ENCODE assay signal across 25 mouse cellular contexts in the genomic region with DNA sequence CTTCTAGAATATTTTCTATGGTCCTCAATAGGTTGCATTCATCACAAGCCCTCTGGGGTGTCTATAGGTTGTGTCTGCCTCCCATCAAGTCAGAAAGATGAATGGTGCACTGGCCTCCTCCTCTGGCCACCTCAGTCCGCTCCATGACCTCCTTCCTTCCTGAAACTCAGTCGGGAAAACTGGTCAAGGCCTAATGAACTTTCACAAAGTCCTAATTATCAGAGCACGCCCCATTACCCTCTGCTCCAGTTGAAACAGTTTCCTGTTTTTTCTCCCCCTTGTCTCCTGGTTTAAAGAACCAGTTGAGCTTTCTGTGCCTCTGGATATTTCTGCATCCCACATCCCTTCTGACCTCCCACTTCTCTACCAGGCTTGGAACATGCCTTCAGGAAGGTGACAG.
"Had no signal": no experiment of that assay in that cellular context is flagged by ENCODE, and none has a peak within 500 bp of the region (broad histone marks: within the 10 kb centered on the region; RNA-seq: fewer than 3 reads in every experiment).

No protein-coding gene starts in this region.

- H3K4me1 ChIP-seq: heart, embryonic 10.5 days; heart, embryonic 12.5 days; hindbrain, embryonic 10.5 days; hindbrain, embryonic 12.5 days; intestine, embryonic 15.5 days; limb, embryonic 10.5 days; limb, embryonic 12.5 days; liver, embryonic 13.5 days had no signal

- DNase-seq: gastrocnemius, adult 2 months; gastrocnemius, postnatal 10 days; gastrocnemius, postnatal 25 days; heart, adult 18-20 months; heart, postnatal 10 days; heart, postnatal 4 days; kidney, postnatal 10 days; kidney, postnatal 4 days; liver; liver, embryonic 13.5 days had no signal

- H3K9ac ChIP-seq: heart, embryonic 12.5 days; hindbrain, embryonic 12.5 days; hindbrain, embryonic 14.5 days; intestine, embryonic 15.5 days; limb, embryonic 12.5 days; liver, embryonic 13.5 days had no signal

- H3K4me2 ChIP-seq: heart, embryonic 12.5 days; hindbrain, embryonic 12.5 days; hindbrain, embryonic 14.5 days; intestine, embryonic 15.5 days; limb, embryonic 12.5 days; liver, embryonic 11.5 days; liver, embryonic 13.5 days had no signal

- H3K4me3 ChIP-seq: gastrocnemius, adult 2 months; heart, embryonic 10.5 days; heart, embryonic 12.5 days; hindbrain, embryonic 10.5 days; hindbrain, embryonic 12.5 days; intestine, embryonic 15.5 days; layer of hippocampus, adult 2 months; left cerebral cortex, adult 2 months; limb, embryonic 10.5 days; limb, embryonic 12.5 days; liver, embryonic 13.5 days had no signal

- H3K27me3 ChIP-seq: heart, embryonic 12.5 days; hindbrain, embryonic 12.5 days; intestine, embryonic 15.5 days; limb, embryonic 12.5 days; liver, embryonic 13.5 days had no signal

- H3K27ac ChIP-seq: gastrocnemius, adult 2 months; heart, embryonic 10.5 days; hindbrain, embryonic 10.5 days; hindbrain, embryonic 12.5 days; hindbrain, embryonic 14.5 days; intestine, embryonic 15.5 days; layer of hippocampus, adult 2 months; left cerebral cortex, adult 2 months; limb, embryonic 10.5 days; limb, embryonic 12.5 days; liver, embryonic 13.5 days had no signal

- H3K36me3 ChIP-seq: heart, embryonic 10.5 days; heart, embryonic 12.5 days; hindbrain, embryonic 10.5 days; hindbrain, embryonic 12.5 days; intestine, embryonic 15.5 days; limb, embryonic 12.5 days; liver, embryonic 13.5 days had no signal

- H3K9me3 ChIP-seq: heart, embryonic 10.5 days; heart, embryonic 12.5 days; hindbrain, embryonic 10.5 days; hindbrain, embryonic 12.5 days; intestine, embryonic 15.5 days; limb, embryonic 10.5 days; limb, embryonic 12.5 days; liver, embryonic 13.5 days had no signal

- ATAC-seq: forebrain, embryonic 16.5 days; hindbrain, embryonic 16.5 days; inflammation-experienced regulatory T-cells, adult 6 months; intestine, embryonic 15.5 days; intestine, postnatal 0 days had no signal
